Mouse (Mus musculus) adrenal gland (tissue): ENCODE measurements around the gene Glyctk.

Experiments
- intact Hi-C: fragments of 180-260 bp; cut with DNase I; formaldehyde crosslinking; loops from one replicate; pipeline ENCODE4 v1.15.1; 2025
- long read RNA-seq, 2 experiments: library from polyadenylated mRNA; unstranded; transcript quantifications; one replicate each; pipeline ENCODE4 v2.0.0; 2020; ENCODE audit warnings: borderline replicate concordance in 1 of 2; ENCODE audit not compliant: insufficient replicate concordance in 1 of 2

The Glyctk gene
- long read RNA-seq, experiment 1, partial matches to known transcripts = 0 of 1 reads
- long read RNA-seq, experiment 1, other reads (novel, unspliced or antisense) = 1 of 1 reads
- long read RNA-seq, experiment 2, partial matches to known transcripts = 0 of 1 reads
- long read RNA-seq, experiment 2, other reads (novel, unspliced or antisense) = 1 of 1 reads

GRCm38 (mm10) chr9:106158037-106158491 is at the start of gene Glyctk:
Gene Glyctk (minus strand): TSS chr9:106158138.
- intact Hi-C loops = no loop called here

GRCm38 (mm10) chr9:106206515-106206914 is 48.6 kb upstream of the Glyctk start:
- intact Hi-C loops = no loop called here

- intact Hi-C loops = no loop called here
Measured at GRCm38 (mm10) chr9:106205713-106206290, 47.9 kb upstream of the Glyctk start.

- intact Hi-C loops = no loop called here
Measured at GRCm38 (mm10) chr9:106203990-106204851, 46.3 kb upstream of the Glyctk start.

- intact Hi-C loops = no loop called here
Measured at GRCm38 (mm10) chr9:106202819-106203636, 45.1 kb upstream of the Glyctk start, which contains the start of gene Twf2. Gene Twf2 (plus strand): TSS chr9:106203108.

- intact Hi-C loops = no loop called here
Measured at GRCm38 (mm10) chr9:106201895-106202294, 44.0 kb upstream of the Glyctk start.

GRCm38 (mm10) chr9:106199535-106200272 is 41.8 kb upstream of the Glyctk start, which contains the start of gene Ppm1m:
Gene Ppm1m (minus strand): TSS chr9:106199746.
- intact Hi-C loops = no loop called here

GRCm38 (mm10) chr9:106198962-106199458 is 41.1 kb upstream of the Glyctk start:
- intact Hi-C loops = no loop called here

- intact Hi-C loops = no loop called here
Measured at GRCm38 (mm10) chr9:106197732-106198131, 39.8 kb upstream of the Glyctk start.

GRCm38 (mm10) chr9:106197081-106197713 is 39.3 kb upstream of the Glyctk start:
- intact Hi-C loops = no loop called here

- intact Hi-C loops = no loop called here
Measured at GRCm38 (mm10) chr9:106195693-106196092, 37.8 kb upstream of the Glyctk start.

- intact Hi-C loops = no loop called here
Measured at GRCm38 (mm10) chr9:106193930-106194807, 36.2 kb upstream of the Glyctk start.

- intact Hi-C loops = no loop called here
Measured at GRCm38 (mm10) chr9:106192998-106193397, 35.1 kb upstream of the Glyctk start.

GRCm38 (mm10) chr9:106192024-106192423 is 34.1 kb upstream of the Glyctk start:
- intact Hi-C loops = no loop called here

GRCm38 (mm10) chr9:106191355-106191754 is 33.4 kb upstream of the Glyctk start:
- intact Hi-C loops = no loop called here

GRCm38 (mm10) chr9:106183996-106184395 is 26.1 kb upstream of the Glyctk start:
- intact Hi-C loops = no loop called here

GRCm38 (mm10) chr9:106182146-106182545 is 24.2 kb upstream of the Glyctk start:
- intact Hi-C loops = no loop called here

- intact Hi-C loops = no loop called here
Measured at GRCm38 (mm10) chr9:106179964-106180363, 22.0 kb upstream of the Glyctk start.

- intact Hi-C loops = no loop called here
Measured at GRCm38 (mm10) chr9:106179454-106179853, 21.5 kb upstream of the Glyctk start.
